Mouse (Mus musculus) ES-E14 (cell line): ENCODE measurements at regions not wholly inside any gene's neighbourhood (a gene's known extent, or its start where the extent isn't known, plus 50 kb on each side); places are given as distances from the start of the nearest gene placed in this dataset.

Experiments
- DNase-seq: peaks from one replicate; pipeline ENCODE4 v3.0.0-alpha.2; 2013; ENCODE audit warnings: low read depth, low spot score
- H3K27ac ChIP-seq: 2 replicates; pipeline ENCODE4 v1.5.1; 2012; ENCODE audit warnings: low read depth, mild to moderate bottlenecking, low read length, moderate library complexity, mixed read lengths; ENCODE audit not compliant: poor library complexity, insufficient read depth, severe bottlenecking
- H3K36me3 ChIP-seq: 2 replicates; pipeline ENCODE4 v1.6.1; 2012; ENCODE audit warnings: mild to moderate bottlenecking, low read length, moderate library complexity, mixed read lengths; ENCODE audit not compliant: control insufficient read depth, poor library complexity, insufficient read depth, severe bottlenecking
- H3K4me1 ChIP-seq, 2 experiments: fragments of 150-350 bp in 1 of 2; sonication (generic) in 1 of 2; 2 replicates each; pipeline ENCODE4 v1.6.1; 2012; ENCODE audit warnings: low read length in 2 of 2, mild to moderate bottlenecking in 1 of 2, mixed read lengths in 1 of 2; ENCODE audit not compliant: control insufficient read depth in 2 of 2, insufficient read depth in 2 of 2, poor library complexity in 1 of 2
- H3K4me3 ChIP-seq, 2 experiments: fragments of 150-350 bp in 1 of 2; sonication (generic) in 1 of 2; 2 replicates each; pipeline ENCODE4 v1.5.1; 2012; ENCODE audit warnings: low read length in 2 of 2, low read depth in 1 of 2, mild to moderate bottlenecking in 1 of 2, mixed read lengths in 1 of 2; ENCODE audit not compliant: insufficient read depth in 1 of 2, poor library complexity in 1 of 2, severe bottlenecking in 1 of 2
- H3K9ac ChIP-seq: 2 replicates; pipeline ENCODE4 v1.6.1; 2012; ENCODE audit warnings: low read depth, mild to moderate bottlenecking, low read length, mixed read lengths; ENCODE audit not compliant: poor library complexity, insufficient read depth, severe bottlenecking
- H3K9me3 ChIP-seq: fragments of 150-350 bp; sonication (generic); 2 replicates; pipeline ENCODE4 v1.6.1; 2012; ENCODE audit warnings: low read depth, mild to moderate bottlenecking, low read length; ENCODE audit not compliant: control insufficient read depth, insufficient read depth
- CHD2 ChIP-seq: IDR thresholded peaks from 2 replicates; pipeline ENCODE4 v1.6.1; 2014; ENCODE audit warnings: mild to moderate bottlenecking, low read depth, low read length, inconsistent platforms
- HCFC1 ChIP-seq: IDR thresholded peaks from 2 replicates; pipeline ENCODE4 v1.6.1; 2012; ENCODE audit warnings: low read length, inconsistent platforms, borderline replicate concordance; ENCODE audit not compliant: insufficient read depth
- MAFK ChIP-seq: IDR thresholded peaks from 2 replicates; pipeline ENCODE4 v1.6.1; 2014; ENCODE audit warnings: mild to moderate bottlenecking, low read depth, low read length, inconsistent platforms; ENCODE audit not compliant: insufficient read depth
- ZC3H11A ChIP-seq: IDR thresholded peaks from 2 replicates; pipeline ENCODE4 v1.6.1; 2012; ENCODE audit warnings: low read depth, mild to moderate bottlenecking, inconsistent platforms, low read length, borderline replicate concordance
- ZNF384 ChIP-seq: IDR thresholded peaks from 2 replicates; pipeline ENCODE4 v1.6.1; 2012; ENCODE audit warnings: low read depth, low read length, inconsistent platforms
- in situ Hi-C, 2 experiments: fragments of 600-800 bp; cut with MboI; formaldehyde crosslinking; loops; one replicate each; pipeline ENCODE4 v1.15.1; 2025; ENCODE audit warnings: low sequenced_read_pairs in 2 of 2, inconsistent platforms in 1 of 2; ENCODE audit not compliant: unreplicated experiment in 2 of 2

GRCm38 (mm10) chr11:31734091-31734490 lies 62.4 kb upstream of the Bod1 start:
- Histone ChIP-seq H3K9ac (no peak overlapping the region), H3K4me1 (peaks cover 14 to 16% of the 10 kb centered on the region in 2 experiments; a peak in 3 of 4 replicates), H3K9me3 (no peaks in the 10 kb centered on the region), H3K36me3 (no peaks in the 10 kb centered on the region), H3K4me3 (no peak overlapping the region), H3K27ac (no peak overlapping the region)
- no peak for DNase-seq
- no peak for TF ChIP-seq ZC3H11A
- TF ChIP-seq ZNF384 = no peak
- no peak for TF ChIP-seq CHD2
- TF ChIP-seq MAFK = no peak
- no peak for TF ChIP-seq HCFC1
- in situ Hi-C loops = no loop called here

- Histone ChIP-seq H3K27ac (no peak overlapping the region), H3K9ac (no peak overlapping the region), H3K9me3 (no peaks in the 10 kb centered on the region), H3K4me1 (peaks cover 13 to 16% of the 10 kb centered on the region in 2 experiments; a peak in 3 of 4 replicates), H3K36me3 (no peaks in the 10 kb centered on the region), H3K4me3 (no peak overlapping the region)
- in situ Hi-C loops = no loop called here
- DNase-seq = no peak
- TF ChIP-seq ZNF384 (no peak), HCFC1 (no peak), MAFK (no peak), CHD2 (no peak), ZC3H11A (no peak)
Observed at GRCm38 (mm10) chr11:31735257-31735656, 63.6 kb upstream of the Bod1 start.

GRCm38 (mm10) chr11:31736086-31736485 lies 64.4 kb upstream of the Bod1 start:
- Histone ChIP-seq H3K4me1 (peaks cover 11 to 12% of the 10 kb centered on the region in 2 experiments; a peak in 3 of 4 replicates), H3K4me3 (no peak overlapping the region), H3K36me3 (no peaks in the 10 kb centered on the region), H3K27ac (no peak overlapping the region), H3K9me3 (no peaks in the 10 kb centered on the region), H3K9ac (no peak overlapping the region)
- DNase-seq = no peak
- in situ Hi-C loops = no loop called here
- TF ChIP-seq ZNF384 = no peak

- in situ Hi-C loops = no loop called here
- no peak overlapping the region for H3K9ac ChIP-seq
Observed at GRCm38 (mm10) chr11:31736556-31737089, 64.9 kb upstream of the Bod1 start.

More at GRCm38 (mm10) chr11:31736556-31737089, 64.9 kb upstream of the Bod1 start:
- Histone ChIP-seq H3K36me3 (no peaks in the 10 kb centered on the region), H3K9me3 (no peaks in the 10 kb centered on the region), H3K4me1 (peaks cover 11 to 12% of the 10 kb centered on the region in 2 experiments; a peak in 3 of 4 replicates), H3K4me3 (no peak overlapping the region), H3K27ac (no peak overlapping the region)
- no peak for DNase-seq
- no peak for TF ChIP-seq MAFK
- no peak for TF ChIP-seq ZNF384
- no peak for TF ChIP-seq CHD2
- no peak for TF ChIP-seq HCFC1
- TF ChIP-seq ZC3H11A = no peak
